Mouse (Mus musculus) hindlimb bud, embryonic 11.5 days (tissue): ENCODE measurements around the gene Zfyve28.

Experiments
- DNase-seq: peaks from one replicate; pipeline ENCODE4 v3.0.0-alpha.2; 2012; ENCODE audit warnings: low read depth, low spot score; ENCODE audit errors: extremely low spot score

Gene Zfyve28

DNA sequence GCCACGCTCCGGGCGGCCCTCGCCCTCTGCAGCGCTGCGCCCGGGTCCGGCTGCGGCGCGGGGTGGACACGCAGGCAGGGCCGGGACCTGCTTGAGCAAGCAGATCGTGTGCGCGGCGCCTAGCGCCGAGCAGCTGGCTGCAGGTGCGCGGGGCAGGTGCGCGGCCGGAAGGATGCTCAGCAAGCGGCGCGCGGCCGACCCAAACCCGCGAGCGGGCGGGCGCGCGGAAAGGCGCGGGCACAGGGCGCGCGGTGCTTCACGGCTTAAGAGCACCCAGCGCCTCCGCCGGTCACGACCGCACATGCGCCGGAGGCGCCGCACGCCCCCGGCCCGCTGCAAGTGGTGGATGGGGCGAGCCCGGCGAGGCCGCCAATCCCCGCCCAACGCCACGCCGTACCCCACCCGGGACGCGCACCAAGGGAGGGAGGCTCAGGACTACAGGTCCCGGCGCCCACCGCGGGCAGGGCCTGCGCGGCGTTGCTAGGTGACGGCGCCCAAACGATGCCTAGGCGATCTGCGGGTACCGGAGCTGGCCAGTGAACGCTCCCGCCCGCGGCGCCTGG, at the start of gene Zfyve28, which contains the start of gene Cfap99:
Gene Zfyve28 (minus strand): TSS at position 296 of the 563 bp plus-strand sequence.
Gene Cfap99 (plus strand): TSS at position 447 of the 563 bp plus-strand sequence.
- peak; percentile 37 for DNase-seq

DNA sequence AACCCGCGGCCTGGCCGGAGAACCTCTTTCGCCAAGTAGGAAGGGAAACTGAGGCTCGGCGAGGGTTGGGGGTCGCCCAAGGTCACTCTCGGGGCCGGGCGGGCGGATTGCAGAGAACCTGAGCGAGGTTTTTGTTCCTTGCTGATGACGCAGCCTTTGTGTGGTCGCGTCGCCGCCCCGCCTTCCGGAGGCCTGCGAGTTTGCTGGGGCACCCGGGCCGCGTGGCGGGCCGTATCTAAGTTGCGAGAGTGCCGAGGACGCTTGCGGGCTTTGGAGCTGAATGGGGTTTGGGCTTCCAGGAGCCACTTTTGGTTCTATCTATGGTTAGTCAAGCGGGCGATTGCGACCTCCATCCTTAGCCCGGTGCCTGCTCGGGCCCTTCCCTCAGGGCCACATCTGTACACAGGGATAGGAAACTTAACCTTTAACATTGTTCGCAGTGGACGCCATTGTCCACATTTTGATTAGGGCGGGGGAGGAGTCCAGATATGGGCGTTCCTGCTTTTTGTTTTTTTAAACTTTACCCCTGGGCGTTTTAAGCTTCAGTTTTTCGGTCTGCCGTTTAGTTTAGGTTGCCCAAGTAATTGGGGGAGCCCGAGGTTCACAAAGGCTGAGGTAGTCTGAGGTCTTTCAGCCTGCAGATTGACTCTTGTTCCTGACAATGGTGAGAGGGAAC, 48.7 kb upstream of the Zfyve28 start:
- peak; percentile 37 for DNase-seq

DNA sequence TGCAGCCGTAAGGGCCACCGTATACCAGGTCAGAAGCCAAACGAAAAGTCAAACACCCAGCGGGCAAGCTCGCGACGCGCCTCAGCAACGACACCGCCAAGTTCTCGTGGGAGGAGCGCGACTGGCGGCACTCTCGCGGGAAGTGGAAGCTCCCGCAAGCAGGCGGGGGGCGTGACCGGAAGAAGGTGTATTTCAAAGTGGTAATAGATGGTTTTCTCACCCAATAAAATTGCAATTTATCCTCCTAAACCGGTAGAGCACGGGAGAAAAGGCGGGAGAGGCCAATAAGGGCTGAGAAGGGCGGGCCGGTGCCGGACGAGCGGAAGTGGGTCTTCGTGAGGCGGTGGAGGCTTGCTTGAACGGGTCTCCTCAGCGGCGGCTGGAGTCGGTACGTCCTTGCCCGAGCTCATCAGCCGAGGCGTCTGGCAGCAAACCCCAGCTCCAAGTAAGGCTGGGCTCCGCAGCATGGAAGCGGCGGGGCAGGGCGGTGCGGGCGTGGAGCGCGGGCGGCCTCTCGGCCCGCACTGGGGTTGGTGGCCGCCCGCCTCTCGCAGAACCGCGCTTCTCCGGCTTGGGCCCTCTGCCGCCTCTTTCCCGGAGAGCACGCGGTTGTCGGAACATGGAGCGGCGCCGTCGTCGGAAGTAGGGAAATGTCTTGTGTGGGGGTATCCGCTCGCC, 48.0 kb upstream of the Zfyve28 start, which contains the start of gene Rnf4:
Gene Rnf4 (plus strand): TSS at position 193 of the 678 bp plus-strand sequence.
- DNase-seq, result peak; percentile 92

DNA sequence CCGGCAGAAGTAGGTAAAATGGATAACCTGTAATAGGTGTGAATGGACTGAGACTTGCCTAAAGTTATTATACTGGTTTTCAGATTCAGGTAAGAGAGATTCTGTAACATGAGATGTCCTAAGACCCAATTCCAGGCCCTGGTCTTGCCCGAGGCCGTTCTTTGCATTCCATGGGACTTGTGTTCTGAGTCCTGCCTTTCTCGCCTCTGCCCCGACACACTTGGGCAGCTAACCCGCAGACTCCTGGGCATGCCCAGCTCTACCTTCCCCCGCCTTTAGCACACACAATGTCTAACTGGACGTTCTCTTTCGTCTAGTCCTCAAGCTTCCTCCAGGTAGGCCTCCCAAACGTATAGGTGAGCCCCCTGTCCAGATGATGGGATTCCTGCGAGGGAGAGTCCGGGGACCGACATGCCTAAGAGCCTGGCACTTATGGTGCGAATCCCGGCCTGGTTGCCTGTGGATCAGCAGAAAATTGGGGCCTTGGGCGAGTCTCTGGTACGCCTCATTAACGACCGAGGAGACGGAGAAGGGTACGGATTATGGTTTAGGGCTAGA, 47.4 kb upstream of the Zfyve28 start:
- DNase-seq, result no peak

DNA sequence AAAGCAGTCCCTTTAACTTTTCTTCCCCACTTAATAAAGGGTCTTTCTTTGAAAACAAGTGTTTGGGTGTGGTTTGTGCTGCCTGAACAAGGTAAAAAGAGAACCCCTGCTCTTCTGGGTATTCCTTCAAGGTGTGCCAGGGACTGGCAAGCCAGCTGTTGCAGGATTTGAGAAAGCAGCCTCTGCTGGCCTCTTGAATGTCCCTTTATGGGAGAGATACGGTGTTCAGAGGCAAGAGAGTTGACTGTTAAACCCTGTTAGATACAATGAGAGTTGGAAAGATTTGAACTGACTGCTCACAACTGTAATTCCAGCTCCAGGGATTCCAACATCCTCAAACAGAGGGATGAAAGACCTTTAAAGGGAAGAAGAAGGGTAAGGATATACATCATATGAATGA, 45.8 kb upstream of the Zfyve28 start:
- no peak for DNase-seq

DNA sequence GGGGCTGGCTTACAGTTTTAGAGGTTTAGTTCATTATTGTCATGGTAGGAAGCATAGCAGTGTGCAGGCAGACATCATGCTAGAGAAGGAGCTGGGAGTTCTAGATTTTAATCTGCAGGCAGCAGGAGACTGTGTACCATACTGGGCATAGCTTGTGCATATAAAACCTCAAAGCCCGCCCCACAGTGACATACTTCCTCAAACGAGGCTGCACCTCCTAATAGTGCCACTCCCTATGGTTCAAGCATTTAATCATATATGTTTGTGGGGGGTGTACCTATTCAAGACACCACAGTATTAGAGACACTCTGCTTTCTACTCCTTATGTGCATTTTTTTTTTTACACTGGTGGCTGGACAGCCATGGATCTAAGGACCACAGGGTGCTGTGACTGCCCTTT, 41.9 kb upstream of the Zfyve28 start:
- no peak for DNase-seq

DNA sequence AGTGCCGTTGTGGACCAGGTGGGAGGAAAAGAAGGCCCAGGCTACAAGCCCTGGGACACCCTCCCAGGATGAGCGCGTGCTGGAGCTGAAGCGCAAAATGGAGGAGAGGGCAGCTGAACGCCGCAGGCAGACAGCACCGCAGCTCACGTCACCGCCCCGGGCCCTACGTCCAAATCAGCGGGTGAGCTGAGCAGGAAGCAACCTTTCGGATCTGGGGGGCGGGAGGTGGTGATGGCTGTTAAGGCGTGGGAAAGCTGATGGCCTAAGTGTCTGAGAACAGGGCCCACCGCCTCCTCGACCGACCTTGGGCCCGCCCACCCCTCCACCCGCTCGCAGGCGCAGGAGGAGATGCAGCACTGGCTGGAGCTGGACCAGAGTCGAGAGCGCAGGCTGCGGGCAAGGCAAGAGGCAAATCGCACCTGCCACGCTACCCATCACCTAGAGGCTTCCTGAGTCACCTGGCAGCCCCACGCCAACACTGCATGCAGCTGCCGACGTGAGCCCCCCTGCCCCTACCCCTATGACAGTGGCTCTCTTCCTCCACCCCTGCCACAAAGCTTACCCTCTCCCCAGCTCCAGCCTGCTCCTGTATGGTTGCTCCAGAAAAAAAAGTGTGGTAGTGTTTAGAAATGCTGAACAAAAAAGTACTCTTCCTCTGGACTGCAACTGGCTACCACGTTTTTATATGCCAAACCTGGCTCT, 38.8 kb upstream of the Zfyve28 start:
- DNase-seq, result no peak

DNA sequence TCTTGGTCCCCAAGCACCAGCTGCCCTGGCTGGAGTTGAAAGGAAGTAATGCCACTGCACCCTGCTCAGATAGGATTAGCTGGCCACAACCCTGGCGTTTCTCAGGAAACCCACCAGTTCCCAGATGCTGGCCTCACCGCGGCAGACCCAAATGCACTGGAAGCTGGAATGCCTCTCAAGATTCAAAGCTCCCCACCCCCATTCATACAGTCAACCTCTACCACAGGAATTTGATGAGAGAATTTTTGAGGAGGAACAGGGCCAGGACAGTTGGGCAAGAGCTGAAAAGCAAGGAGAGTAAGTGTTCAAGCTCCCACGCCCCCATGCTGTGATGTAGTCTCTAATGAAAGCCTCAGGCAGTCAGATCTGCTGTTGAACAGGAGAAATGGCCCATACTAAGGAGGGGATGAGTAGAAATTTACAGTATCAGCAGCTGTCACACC, 38.0 kb upstream of the Zfyve28 start:
- no peak for DNase-seq

DNA sequence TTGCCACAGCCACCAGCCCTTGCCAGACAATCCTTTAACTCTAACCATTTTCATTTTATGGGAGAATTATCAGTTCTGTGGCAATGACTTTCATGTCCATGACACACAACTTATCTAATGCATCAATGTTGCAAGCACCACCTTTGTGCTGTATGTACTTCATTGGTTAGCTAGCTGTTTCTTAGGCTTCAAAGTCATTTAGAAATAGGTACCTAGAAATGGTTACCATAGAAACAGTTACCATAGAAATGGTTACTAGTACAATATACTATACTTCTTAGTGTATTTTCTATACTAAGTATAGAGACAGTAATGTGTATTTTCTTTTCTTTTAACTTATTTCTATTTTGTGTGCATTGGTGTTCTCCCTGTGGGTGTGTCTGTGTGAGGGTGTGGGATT, 37.0 kb upstream of the Zfyve28 start:
- no peak for DNase-seq

DNA sequence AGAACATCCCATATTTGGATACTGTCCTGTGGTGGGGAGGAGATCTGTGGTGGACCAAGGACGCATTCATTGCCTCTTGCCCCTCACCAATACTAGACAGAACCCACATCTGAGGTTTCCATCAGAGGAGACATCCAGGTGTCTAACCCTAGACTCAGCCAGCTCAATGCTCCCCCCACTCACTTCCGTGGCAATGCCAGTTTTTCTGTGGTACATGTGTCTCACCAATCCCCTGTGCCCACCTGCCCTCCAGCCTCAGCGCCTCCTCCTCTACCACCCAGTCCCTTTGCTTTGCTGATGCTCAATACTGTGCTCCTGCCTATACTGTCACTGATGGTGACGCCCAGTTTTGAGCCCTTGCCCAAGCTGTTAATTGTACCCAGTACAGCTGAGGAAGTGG, 33.0 kb upstream of the Zfyve28 start:
- no peak for DNase-seq

DNA sequence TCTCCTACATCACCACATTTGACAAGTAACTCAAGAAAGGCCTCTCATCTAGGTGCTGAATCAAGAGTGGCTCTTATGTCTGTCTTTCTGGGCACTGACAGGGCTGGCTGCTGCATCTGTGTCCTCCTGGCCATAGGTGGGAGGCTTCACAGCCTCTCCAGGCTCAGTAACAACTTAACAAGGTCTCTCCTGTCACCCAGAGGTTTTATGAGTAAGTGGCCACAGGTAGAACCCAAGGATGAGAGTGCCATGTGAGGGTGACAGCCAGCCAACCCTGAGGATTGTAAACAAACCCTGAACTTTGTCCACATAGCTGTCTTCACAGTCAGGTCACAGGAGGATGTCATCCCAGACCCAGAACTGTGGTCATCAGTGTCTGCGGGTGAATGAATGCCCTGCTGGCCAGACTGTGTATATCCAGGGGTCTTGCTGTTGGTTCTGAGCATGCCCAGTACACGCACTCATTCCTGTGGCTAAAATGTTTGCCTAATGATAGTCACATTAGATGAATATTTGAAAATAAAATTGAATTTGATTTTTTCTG, 31.3 kb upstream of the Zfyve28 start:
- no peak for DNase-seq

DNA sequence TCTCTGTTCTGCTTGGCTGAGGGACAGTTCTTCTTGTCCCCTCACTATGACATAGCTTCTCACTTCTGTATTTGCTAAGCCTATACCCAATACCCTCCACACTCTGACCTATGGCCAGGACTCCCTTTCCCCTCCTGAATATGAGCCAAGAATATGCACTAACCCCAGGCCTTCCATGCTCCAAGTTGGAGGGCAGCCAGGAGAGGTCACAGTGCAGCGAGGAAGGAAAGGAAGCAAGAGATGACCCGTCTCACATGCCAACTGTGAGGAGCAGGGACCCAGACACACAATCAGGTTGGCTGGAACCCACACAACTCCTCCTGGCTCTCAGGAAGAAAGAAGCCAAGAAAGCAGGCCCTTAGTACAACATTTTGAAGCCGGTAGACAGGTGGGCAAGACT, 20.8 kb upstream of the Zfyve28 start:
- no peak for DNase-seq

DNA sequence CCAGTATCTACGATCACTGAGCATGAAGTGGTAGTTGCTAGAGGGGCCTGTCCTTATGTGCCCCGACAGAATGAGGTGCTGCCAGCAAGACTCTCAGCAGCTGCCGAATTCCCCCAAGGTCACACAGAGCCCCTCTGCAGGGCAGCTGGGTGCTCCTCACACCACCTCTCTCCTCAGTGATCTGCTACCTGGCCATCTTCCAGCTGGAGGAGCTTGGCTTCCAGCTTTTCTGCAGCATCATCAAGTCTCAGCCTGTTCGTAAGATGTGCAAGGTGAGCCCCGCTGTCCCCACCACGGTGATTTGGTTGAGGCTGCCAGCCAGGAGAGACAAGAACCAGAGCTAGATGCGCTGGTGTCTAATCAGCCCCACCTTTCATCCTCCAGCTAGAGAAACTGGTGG, 14.1 kb upstream of the Zfyve28 start:
- DNase-seq, result no peak

DNA sequence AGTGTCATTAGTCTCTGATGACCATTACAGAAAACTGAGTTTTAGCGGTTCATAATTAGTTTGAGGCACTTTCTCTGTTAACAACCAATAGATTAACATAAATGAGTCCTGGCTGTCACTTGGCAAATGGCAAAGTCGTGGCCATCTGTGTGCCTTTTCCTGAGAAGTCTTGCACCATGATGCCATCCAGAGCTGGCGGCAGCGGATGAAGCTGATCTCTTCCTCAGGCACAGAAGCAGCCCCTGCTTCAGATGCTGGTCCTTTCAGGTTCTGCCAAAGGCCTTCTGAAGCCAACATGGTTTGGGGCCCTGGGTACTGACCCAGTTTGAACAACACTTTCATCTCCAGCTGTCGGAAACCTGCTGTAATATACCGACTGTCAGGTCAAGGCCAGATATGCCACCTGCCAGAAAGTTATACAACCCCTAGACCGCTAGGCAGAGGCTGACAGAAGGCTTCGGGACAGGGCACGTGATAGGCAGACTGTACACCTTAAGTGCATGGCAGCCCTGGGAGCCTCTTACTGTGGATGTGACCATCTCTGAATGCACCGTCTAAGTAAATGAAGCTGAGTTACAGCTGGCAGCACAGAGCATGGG, 10.8 kb upstream of the Zfyve28 start:
- DNase-seq, result no peak

DNA sequence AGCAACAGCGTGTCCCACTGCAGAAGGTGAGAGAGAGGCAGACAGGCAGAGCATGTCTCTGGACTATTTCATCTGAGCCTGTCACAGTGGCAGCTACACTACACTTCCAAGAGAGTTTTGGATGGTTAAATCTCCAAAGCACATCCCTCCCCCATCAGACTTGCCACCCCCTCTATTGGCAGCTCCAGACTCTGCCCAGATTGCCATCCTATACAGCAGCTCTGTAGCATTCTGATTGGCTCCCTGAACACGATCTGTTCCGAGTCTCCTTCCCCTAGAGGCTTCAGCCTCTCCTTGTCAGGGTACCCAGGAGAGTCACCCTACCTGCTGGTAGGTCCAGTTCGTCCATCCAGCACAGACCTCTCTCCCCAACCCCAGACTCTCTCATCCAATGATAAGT, 9.8 kb upstream of the Zfyve28 start:
- DNase-seq, result no peak

DNA sequence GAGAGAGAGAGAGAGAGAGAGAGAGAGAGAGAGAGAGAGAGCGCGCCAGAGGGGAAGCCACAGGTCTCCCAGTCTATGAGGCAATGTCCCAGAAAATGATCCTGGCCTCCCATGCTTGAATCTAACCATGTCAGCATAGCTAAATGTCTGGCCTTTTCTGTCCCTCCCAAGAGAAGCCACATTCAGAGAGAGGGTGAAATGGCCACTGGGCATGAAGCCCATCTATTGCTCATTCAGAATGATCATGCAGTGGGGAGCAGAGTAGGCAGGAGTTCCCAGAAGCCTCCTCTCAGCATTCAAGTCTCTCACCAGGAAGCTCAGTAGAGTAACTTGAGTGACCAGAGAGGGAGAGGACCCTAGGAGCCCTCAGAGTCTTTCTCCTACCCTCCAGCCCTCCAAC, 6.9 kb upstream of the Zfyve28 start:
- no peak for DNase-seq

DNA sequence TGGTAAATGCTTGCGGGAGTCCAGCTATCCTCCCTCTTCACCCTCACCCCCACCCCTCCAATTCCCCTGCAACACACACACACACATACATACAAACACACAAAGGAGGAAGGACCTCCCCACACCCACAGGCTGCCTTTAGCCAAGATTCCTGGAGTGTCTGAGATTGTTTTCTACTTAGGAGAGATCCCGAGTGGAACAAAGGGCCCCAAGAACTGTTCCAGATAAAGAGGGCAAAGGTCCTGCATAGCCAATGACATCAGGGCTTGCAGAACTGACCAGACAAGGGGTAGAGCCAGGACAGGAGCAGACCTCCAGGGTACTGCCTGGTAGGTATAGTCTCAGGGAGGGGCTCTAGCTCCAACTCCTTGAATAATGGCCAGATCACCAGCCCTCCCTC, 6.4 kb upstream of the Zfyve28 start:
- DNase-seq, result no peak

DNA sequence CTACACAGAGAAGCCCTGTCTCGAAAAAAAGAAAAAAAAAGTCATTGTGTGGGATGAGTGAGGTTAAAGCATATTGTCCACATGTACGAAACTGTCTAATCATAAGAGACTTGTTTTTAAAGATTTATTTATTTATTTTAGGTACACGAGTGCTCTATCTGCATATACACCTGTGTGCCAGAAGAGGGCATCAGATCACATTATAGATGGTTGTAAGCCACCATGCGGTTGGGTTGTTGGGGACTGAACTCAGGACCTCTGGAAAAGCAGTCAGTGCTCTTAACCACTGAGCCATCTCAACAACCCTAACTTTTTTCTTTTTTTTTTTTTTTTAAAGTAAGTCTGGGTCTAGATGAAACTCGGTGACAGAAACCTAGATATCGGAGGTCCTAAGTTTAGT, 5.1 kb upstream of the Zfyve28 start:
- DNase-seq, result no peak

DNA sequence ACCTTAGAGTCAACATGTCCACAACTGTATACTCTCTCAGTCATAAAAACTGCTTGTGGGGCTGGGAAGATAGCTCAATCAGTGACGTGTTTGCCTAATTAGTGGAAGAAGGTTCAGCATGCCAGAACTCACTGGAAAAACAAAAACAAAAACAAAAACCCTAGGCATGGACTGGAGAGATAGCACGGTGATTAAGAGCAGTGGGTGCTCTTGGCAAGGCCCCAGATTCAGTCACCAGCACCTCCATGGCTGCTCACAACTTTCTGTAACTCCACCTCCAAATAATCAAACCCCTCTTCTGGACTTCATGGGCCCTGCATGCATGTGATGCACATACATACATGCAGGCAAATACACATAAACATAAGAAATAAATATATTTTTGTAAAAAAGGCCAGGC, 1.0 kb upstream of the Zfyve28 start:
- DNase-seq, result no peak

DNA sequence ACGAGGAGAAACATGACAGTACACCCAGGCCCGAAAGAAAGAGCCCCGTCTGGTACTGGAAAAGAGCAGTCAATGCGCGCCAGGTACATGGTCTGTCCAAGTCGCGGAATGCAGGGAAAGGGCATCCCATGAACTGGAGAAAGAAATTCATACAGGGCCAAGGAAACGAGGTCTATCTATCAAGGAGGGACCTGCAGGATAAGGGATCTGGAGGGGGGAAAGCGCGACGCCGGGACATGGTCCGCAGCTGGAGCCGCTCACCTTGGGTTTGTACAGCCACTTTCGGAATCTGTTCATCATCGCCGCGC, 457 bp downstream of the Zfyve28 start:
- no peak for DNase-seq
